Mouse (Mus musculus) neural tube, embryonic 15.5 days (tissue): Measurements from ENCODE around the gene Mgat5. TPM values are rescaled to one million over a fixed set of nuclear protein-coding genes. Genes with fewer than 3 reads are reported as not detected.

Source experiments
- ATAC-seq: fragments of 200-750 bp; cut with Nextera tagmentation; 2 replicates; pipeline ENCODE4 v1.8.0; 2017; ENCODE audit warnings: mild to moderate bottlenecking, moderate TSS enrichment, moderate library complexity; ENCODE audit not compliant: low FRiP score
- H3K27ac ChIP-seq: fragments of 300-500 bp; sonication (generic); replicated peaks from 2 replicates; pipeline ENCODE4 v1.5.1; 2015; ENCODE audit warnings: mild to moderate bottlenecking, inconsistent platforms
- H3K27me3 ChIP-seq: fragments of 300-500 bp; sonication (generic); replicated peaks from 2 replicates; pipeline ENCODE4 v1.6.1; 2015; ENCODE audit warnings: inconsistent platforms
- H3K36me3 ChIP-seq: fragments of 300-500 bp; sonication (generic); 2 replicates; pipeline ENCODE4 v1.6.1; 2015; ENCODE audit warnings: inconsistent platforms
- H3K4me1 ChIP-seq: fragments of 300-500 bp; sonication (generic); 2 replicates; pipeline ENCODE4 v1.6.1; 2015; ENCODE audit warnings: inconsistent platforms
- H3K4me2 ChIP-seq: fragments of 300-500 bp; sonication (generic); 2 replicates; pipeline ENCODE4 v1.6.1; 2015; ENCODE audit warnings: inconsistent platforms, mild to moderate bottlenecking, moderate library complexity
- H3K4me3 ChIP-seq: fragments of 300-500 bp; sonication (generic); replicated peaks from 2 replicates; pipeline ENCODE4 v1.5.1; 2015; ENCODE audit warnings: mild to moderate bottlenecking, inconsistent platforms
- H3K9ac ChIP-seq: fragments of 300-500 bp; sonication (generic); replicated peaks from 2 replicates; pipeline ENCODE4 v1.6.1; 2015; ENCODE audit warnings: mild to moderate bottlenecking, inconsistent platforms
- H3K9me3 ChIP-seq: fragments of 300-500 bp; sonication (generic); replicated peaks from 2 replicates; pipeline ENCODE4 v1.6.1; 2016; ENCODE audit warnings: inconsistent platforms
- WGBS: fragments of 180-500 bp; shearing (Covaris S2); methylation state at CpG from one replicate; pipeline ENCODE4 v1.1.7; 2015; ENCODE audit warnings: mixed read lengths; 5-methylcytosine and 5-hydroxymethylcytosine counted together
- polyA plus RNA-seq: library from polyadenylated mRNA; unstranded; fragments of >200 nt; fragmentation: Nextera tagmentation; extraction: Ambion mirVana; gene quantifications from 2 replicates; pipeline ENCODE4 v1.2.1, GENCODE M21; 2015

Mgat5 gene
- polyA plus RNA-seq, 1 experiment from 2014 or later = 13.3 TPM

GRCm38 (mm10) chr1:127496737-127497543 lies 292.1 kb downstream of the Mgat5 start:
- 33% methylated on average over 9 of the region's 9 CpGs for WGBS
- H3K4me1 ChIP-seq = peaks cover 8% of the 10 kb centered on the region; the same call in 1 of the 2 replicates
- ATAC-seq = peak; percentile 60
- H3K27me3 ChIP-seq = peaks cover 22% of the 10 kb centered on the region
- no peaks in the 10 kb centered on the region for H3K9me3 ChIP-seq
- no peak overlapping the region for H3K4me3 ChIP-seq
- no peaks in the 10 kb centered on the region for H3K36me3 ChIP-seq
- H3K27ac ChIP-seq = no peak overlapping the region
- H3K4me2 ChIP-seq = peak overlapping the region; percentile 36
- H3K9ac ChIP-seq = no peak overlapping the region

DNA sequence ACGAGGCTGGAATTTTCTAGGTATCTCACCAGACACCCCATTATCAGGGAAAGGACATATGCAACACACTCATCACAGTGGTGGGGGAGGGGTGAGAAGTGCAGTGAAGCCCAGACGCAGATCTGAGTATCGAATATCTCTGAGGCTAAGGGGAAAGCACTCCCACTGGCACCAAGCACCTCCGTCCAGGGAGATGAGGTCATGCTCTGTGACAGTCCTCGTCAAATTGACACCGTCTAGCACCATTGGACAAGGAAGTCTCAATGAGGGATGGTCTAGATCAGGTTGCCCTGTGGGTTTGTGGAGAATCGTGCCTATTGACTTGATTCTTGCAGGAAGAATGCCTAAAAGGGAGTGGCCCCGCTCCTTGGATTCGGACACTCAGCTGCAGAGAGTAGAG lies 293.9 kb downstream of the Mgat5 start:
- 73% methylated on average over 9 of the region's 9 CpGs for WGBS
- no peak overlapping the region for H3K4me2 ChIP-seq

GRCm38 (mm10) chr1:127500219-127500618 lies 295.4 kb downstream of the Mgat5 start:
- Histone ChIP-seq H3K4me2 (no peak overlapping the region), H3K36me3 (no peaks in the 10 kb centered on the region), H3K27ac (peak overlapping the region; percentile 63; the same call in 1 of the 2 replicates), H3K27me3 (peaks cover 28% of the 10 kb centered on the region), H3K4me1 (peaks cover 8% of the 10 kb centered on the region; the same call in 1 of the 2 replicates), H3K4me3 (no peak overlapping the region), H3K9me3 (no peaks in the 10 kb centered on the region), H3K9ac (no peak overlapping the region)
- ATAC-seq = peak; percentile 72
- 6% methylated on average over 8 of the region's 8 CpGs for WGBS

More for the DNA sequence above, 293.9 kb downstream of the Mgat5 start:
- Histone ChIP-seq H3K9me3 (no peaks in the 10 kb centered on the region), H3K27me3 (peaks cover 28% of the 10 kb centered on the region), H3K9ac (no peak overlapping the region), H3K4me1 (peaks cover 8% of the 10 kb centered on the region; the same call in 1 of the 2 replicates), H3K4me3 (no peak overlapping the region), H3K27ac (no peak overlapping the region), H3K36me3 (no peaks in the 10 kb centered on the region)
- ATAC-seq = no peak

GRCm38 (mm10) chr1:127500701-127501100 lies 295.9 kb downstream of the Mgat5 start:
- Histone ChIP-seq H3K9me3 (no peaks in the 10 kb centered on the region), H3K27me3 (peaks cover 28% of the 10 kb centered on the region), H3K27ac (peak overlapping the region; percentile 63; the same call in 1 of the 2 replicates), H3K4me1 (peaks cover 8% of the 10 kb centered on the region; the same call in 1 of the 2 replicates), H3K4me2 (peak overlapping the region; percentile 26), H3K36me3 (no peaks in the 10 kb centered on the region), H3K4me3 (no peak overlapping the region), H3K9ac (no peak overlapping the region; the same call in 1 of the 2 replicates)
- ATAC-seq = no peak
- 43% methylated on average over 17 of the region's 17 CpGs for WGBS

DNA sequence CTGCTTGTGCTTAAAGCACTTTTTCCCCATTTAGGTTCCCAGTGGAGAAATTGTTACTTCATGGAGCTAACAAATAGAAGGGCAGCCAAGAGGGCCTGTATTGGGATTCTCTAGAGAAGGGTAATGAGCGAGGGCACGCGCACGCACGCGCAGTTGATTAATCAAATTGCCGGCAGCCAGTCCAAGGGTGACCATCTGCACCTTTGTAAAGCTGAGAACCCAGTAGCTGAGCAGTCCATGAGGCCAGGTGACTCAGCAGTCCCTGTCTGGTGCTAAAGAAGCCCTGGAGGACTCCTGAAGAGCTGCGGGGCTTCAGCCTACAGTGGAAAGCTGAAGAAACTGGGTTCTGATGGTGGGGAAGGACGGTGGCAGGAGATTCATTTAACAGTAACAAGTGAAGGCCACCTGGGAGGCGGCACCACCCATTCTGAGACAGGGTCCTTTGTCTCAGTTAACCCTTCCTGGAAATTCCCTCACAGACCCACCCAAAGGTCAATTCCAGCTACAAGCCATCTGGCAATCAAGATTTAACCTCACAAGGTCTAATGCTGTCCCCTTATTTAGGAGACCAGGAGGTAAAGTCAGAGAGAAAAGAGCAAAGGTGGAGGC lies 302.3 kb downstream of the Mgat5 start:
- Histone ChIP-seq H3K9ac (no peak overlapping the region), H3K9me3 (no peaks in the 10 kb centered on the region), H3K36me3 (no peaks in the 10 kb centered on the region), H3K4me3 (no peak overlapping the region), H3K27ac (peak overlapping the region; percentile 23), H3K4me1 (peaks cover 22% of the 10 kb centered on the region), H3K4me2 (no peak overlapping the region), H3K27me3 (peaks cover 6% of the 10 kb centered on the region; the same call in 1 of the 2 replicates)
- WGBS = 50% methylated on average over 10 of the region's 10 CpGs
- 0 out of 2 replicates have a peak, but pooled peaks have one; percentile 16 for ATAC-seq

DNA sequence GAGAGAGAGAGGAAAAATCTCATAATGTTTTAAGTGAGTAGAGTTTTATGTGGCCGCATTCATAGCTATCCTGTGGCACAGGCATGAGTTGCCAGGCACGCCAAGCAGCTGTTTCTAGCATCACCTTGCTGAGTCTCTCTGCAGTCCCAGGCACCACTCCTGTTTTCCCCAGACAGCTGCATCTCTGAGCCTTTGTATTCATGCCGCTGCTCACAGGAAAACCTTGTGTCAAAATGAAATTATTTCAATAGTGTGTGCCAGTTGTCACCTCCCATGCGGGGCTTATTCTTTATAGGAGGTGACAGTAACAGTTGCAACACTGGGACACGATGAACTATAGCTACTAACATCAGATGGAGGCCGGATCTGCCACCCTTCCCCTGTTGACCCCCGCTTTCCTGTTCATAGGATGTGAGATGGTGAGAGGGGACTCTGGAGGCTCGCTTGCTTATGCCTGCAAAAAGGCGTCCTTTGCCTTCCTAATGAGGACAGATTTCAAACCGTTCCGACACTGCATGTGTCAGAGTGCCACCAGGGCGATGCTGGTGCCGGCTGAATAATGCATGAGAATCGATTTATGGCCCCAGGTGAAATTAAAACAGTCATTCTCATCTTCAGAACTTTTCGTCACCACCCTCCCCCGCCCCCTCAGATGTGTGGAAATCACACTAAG lies 303.4 kb downstream of the Mgat5 start:
- H3K9ac ChIP-seq = no peak overlapping the region
- H3K36me3 ChIP-seq = no peaks in the 10 kb centered on the region
- peak; percentile 60 for ATAC-seq
- peaks cover 22% of the 10 kb centered on the region for H3K4me1 ChIP-seq
- peak overlapping the region; percentile 25; the same call in 1 of the 2 replicates for H3K4me2 ChIP-seq
- no peaks in the 10 kb centered on the region for H3K9me3 ChIP-seq
- peak overlapping the region; percentile 60 for H3K27ac ChIP-seq
- H3K4me3 ChIP-seq = no peak overlapping the region
- peaks cover 9% of the 10 kb centered on the region; the same call in 1 of the 2 replicates for H3K27me3 ChIP-seq
- 43% methylated on average over 16 of the region's 16 CpGs for WGBS

DNA sequence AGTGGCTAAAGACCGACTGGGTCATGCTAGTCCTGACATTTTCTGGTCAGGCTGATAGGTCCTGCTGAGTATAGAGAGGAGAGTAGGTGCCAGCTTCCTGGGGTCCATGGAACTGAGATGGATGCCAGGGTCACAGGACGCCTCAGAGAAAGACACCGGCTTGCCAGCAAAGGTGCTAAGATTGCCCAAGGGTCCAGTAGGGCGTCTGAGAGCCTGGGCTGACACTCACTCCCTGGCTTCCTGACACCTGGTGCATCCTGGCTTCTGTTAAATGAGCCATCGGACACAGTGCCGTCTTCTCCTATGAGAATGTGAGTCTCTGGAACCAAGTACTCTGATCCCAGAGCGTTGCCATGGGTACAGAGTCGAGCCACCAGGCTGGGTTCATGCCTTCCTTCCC lies 304.1 kb downstream of the Mgat5 start:
- Histone ChIP-seq H3K4me1 (peaks cover 22% of the 10 kb centered on the region), H3K36me3 (no peaks in the 10 kb centered on the region), H3K9ac (no peak overlapping the region), H3K27ac (0 out of 2 replicates have a peak overlapping the region, but pooled peaks have one; percentile 48), H3K9me3 (no peaks in the 10 kb centered on the region), H3K27me3 (peaks cover 6% of the 10 kb centered on the region; the same call in 1 of the 2 replicates), H3K4me3 (no peak overlapping the region), H3K4me2 (no peak overlapping the region)
- 58% methylated on average over 8 of the region's 8 CpGs for WGBS
- ATAC-seq = no peak

DNA sequence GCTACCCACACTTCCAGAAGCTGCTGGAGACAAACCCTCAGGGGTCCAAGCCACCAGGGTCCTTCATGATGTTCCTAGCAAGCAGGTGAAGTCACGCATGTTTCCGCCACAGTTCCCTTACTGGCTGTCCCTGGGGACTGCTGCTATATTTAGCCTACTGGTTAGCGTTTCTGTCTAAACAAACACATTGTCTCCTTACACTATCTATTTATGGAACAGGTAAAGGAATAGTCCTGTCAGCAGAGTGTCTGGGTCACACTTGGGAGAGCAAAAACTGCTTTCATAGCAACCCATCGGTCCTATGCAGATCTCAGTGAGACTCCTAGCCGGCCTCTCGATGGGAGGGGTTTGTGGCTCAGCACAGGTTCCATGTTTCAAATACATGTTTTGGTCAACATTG lies 306.5 kb downstream of the Mgat5 start:
- ATAC-seq = no peak
- H3K36me3 ChIP-seq = no peaks in the 10 kb centered on the region
- H3K9ac ChIP-seq = no peak overlapping the region
- H3K27me3 ChIP-seq = peaks cover 11% of the 10 kb centered on the region; the same call in 1 of the 2 replicates
- no peak overlapping the region for H3K4me2 ChIP-seq
- H3K4me3 ChIP-seq = no peak overlapping the region
- H3K4me1 ChIP-seq = peaks cover 22% of the 10 kb centered on the region
- no peak overlapping the region for H3K27ac ChIP-seq
- no peaks in the 10 kb centered on the region for H3K9me3 ChIP-seq
- WGBS = 76% methylated on average over 6 of the region's 6 CpGs

GRCm38 (mm10) chr1:127512709-127513108 lies 307.9 kb downstream of the Mgat5 start:
- H3K4me3 ChIP-seq = no peak overlapping the region
- no peak overlapping the region for H3K27ac ChIP-seq
- H3K36me3 ChIP-seq = no peaks in the 10 kb centered on the region
- peaks cover 11% of the 10 kb centered on the region for H3K4me1 ChIP-seq
- no peaks in the 10 kb centered on the region for H3K9me3 ChIP-seq
- WGBS = 83% methylated on average over 6 of the region's 6 CpGs
- no peak overlapping the region for H3K9ac ChIP-seq
- H3K4me2 ChIP-seq = no peak overlapping the region
- ATAC-seq = no peak
- H3K27me3 ChIP-seq = peaks cover 15% of the 10 kb centered on the region; the same call in 1 of the 2 replicates

- 91% methylated on average over 8 of the region's 8 CpGs for WGBS
- no peak overlapping the region for H3K27ac ChIP-seq
- H3K27me3 ChIP-seq = peaks cover 15% of the 10 kb centered on the region; the same call in 1 of the 2 replicates
- ATAC-seq = no peak
- no peaks in the 10 kb centered on the region for H3K9me3 ChIP-seq
- H3K4me1 ChIP-seq = peaks cover 9% of the 10 kb centered on the region
- no peak overlapping the region for H3K4me3 ChIP-seq
- H3K9ac ChIP-seq = no peak overlapping the region
- H3K36me3 ChIP-seq = no peaks in the 10 kb centered on the region
- H3K4me2 ChIP-seq = no peak overlapping the region
Observed at GRCm38 (mm10) chr1:127513140-127513539, 308.3 kb downstream of the Mgat5 start.

DNA sequence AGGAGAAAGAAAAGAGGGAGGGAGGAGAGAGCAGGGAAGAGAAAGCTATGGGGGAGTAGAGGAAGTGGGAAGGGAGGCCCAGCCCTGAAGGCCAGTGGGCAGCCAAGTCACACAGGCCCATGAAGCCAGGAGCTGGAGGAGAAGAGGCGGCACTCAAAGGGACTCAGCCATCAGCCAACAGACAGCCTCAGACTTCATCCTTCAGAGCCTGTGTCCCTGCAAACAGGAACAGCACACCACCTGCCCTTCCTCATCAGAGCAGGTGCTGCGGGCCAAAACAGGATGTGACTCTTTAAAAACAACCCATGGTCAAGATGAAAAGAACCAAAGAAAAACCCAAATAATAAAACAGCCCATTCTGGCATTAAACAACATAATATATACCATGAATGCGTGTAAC lies 308.8 kb downstream of the Mgat5 start:
- 86% methylated on average over 3 of the region's 3 CpGs for WGBS

More for the DNA sequence above, 308.8 kb downstream of the Mgat5 start:
- H3K4me1 ChIP-seq = peaks cover 3% of the 10 kb centered on the region; the same call in 1 of the 2 replicates
- no peak for ATAC-seq
- H3K27me3 ChIP-seq = peaks cover 15% of the 10 kb centered on the region; the same call in 1 of the 2 replicates
- H3K9ac ChIP-seq = no peak overlapping the region
- H3K4me3 ChIP-seq = no peak overlapping the region
- H3K27ac ChIP-seq = no peak overlapping the region
- H3K9me3 ChIP-seq = no peaks in the 10 kb centered on the region
- no peak overlapping the region for H3K4me2 ChIP-seq
- no peaks in the 10 kb centered on the region for H3K36me3 ChIP-seq
